Mouse (Mus musculus): ENCODE measurements at regions not wholly inside any gene's neighbourhood (a gene's known extent, or its start where the extent isn't known, plus 50 kb on each side); places are given as distances from the start of the nearest gene placed in this dataset.

DNA sequence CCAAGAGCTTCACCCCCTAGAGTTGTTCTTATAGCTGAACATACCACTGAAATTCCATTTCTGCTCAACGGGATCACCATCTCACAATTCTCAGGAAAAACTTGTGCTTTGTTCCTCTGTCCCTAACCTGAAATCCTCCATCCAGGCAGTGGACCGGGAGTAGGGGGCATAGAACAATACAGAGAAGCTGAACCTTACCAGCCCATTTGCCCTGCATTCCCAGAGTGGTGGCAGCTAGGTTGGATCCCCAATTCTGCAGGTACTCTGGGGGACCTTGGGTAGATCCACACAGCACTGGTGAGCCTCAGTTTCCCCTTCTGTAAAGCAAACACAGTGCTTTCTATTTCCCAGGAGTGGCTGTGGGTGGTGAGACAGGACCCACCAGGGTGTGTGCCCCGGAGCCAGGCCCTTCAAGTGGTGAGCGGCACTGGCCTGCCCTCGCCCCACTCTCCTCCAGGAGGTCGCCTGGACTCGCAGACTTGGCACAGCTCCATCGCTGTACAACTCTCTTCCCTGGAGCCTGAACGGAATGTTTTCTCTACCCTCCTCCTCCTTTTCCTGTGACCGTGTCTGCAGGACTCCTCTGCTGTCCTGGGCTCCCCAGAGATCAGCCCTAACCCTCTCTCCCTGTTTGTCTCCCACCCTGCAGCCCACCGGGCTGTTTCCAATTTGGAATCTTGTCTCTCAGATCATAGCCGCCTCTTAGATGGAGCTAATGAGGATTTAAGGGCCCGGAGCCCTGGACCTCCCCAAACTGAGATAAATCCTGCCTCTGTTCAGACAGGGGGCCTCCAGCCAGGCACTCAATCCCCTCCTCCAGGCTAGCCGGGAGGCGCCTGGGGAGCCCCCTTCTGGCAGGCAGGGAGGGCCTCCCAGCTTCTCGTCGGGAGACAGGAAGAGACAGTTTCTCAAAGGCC is 52.3 kb upstream of the Cux1 start:
- 63% methylated on average over 17 of the region's 17 CpGs for WGBS
- Histone ChIP-seq H3K27ac (ENCODE audit: control insufficient read depth, insufficient read depth, low read length) (peak overlapping the region; percentile 99), H3K36me3 (ENCODE audit: control insufficient read depth, insufficient read depth, low read length) (no peaks in the 10 kb centered on the region), H3K4me1 (replicated peaks; ENCODE audit: control insufficient read depth, insufficient read depth, low read length) (peaks cover 66% of the 10 kb centered on the region), H3K27me3 (ENCODE audit: control insufficient read depth, insufficient read depth, low read length) (no peaks in the 10 kb centered on the region), H3K4me3 (ENCODE audit: control insufficient read depth, insufficient read depth, low read length) (no peak overlapping the region)
- TF ChIP-seq CTCF (IDR thresholded peaks at IDR 0.05; ENCODE audit: borderline replicate concordance, control insufficient read depth, extremely low read depth, insufficient read depth, low read length, poor library complexity) (peak; percentile 33; the same call in 1 of the 2 replicates), POLR2A (IDR thresholded peaks at IDR 0.05; ENCODE audit: control insufficient read depth, extremely low read depth, insufficient read depth, low read length, poor library complexity) (no peak)
- peak; percentile 63 for DNase-seq

DNA sequence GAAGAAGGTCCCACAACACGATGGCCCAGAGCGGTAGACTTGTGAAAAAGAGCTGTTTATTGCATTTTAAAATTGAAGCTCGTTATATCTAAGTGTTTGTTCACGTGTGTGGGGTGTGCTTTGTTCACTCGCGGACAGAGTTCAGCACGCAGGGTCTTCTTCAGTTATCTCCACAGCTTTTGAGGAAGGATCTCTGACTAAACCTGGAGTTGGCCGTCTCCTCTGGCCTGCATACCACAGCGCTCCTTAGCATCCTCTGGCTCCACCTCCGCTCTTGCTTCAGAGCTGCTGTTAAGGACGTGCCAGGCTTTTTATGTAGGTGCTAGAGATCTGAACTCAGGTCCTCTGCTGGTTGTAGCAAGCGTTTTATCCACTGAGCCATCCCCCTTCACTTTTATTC is 52.9 kb upstream of the Cux1 start:
- Histone ChIP-seq H3K36me3 (ENCODE audit: control insufficient read depth, insufficient read depth, low read length) (no peaks in the 10 kb centered on the region), H3K4me1 (replicated peaks; ENCODE audit: control insufficient read depth, insufficient read depth, low read length) (peaks cover 70% of the 10 kb centered on the region), H3K27ac (ENCODE audit: control insufficient read depth, insufficient read depth, low read length) (peak overlapping the region; percentile 99), H3K27me3 (ENCODE audit: control insufficient read depth, insufficient read depth, low read length) (no peaks in the 10 kb centered on the region), H3K4me3 (ENCODE audit: control insufficient read depth, insufficient read depth, low read length) (no peak overlapping the region)
- DNase-seq, result no peak
- TF ChIP-seq CTCF (IDR thresholded peaks at IDR 0.05; ENCODE audit: borderline replicate concordance, control insufficient read depth, extremely low read depth, insufficient read depth, low read length, poor library complexity), result no peak
- TF ChIP-seq POLR2A (IDR thresholded peaks at IDR 0.05; ENCODE audit: control insufficient read depth, extremely low read depth, insufficient read depth, low read length, poor library complexity), result no peak
- 33% methylated on average over 12 of the region's 12 CpGs for WGBS

DNA sequence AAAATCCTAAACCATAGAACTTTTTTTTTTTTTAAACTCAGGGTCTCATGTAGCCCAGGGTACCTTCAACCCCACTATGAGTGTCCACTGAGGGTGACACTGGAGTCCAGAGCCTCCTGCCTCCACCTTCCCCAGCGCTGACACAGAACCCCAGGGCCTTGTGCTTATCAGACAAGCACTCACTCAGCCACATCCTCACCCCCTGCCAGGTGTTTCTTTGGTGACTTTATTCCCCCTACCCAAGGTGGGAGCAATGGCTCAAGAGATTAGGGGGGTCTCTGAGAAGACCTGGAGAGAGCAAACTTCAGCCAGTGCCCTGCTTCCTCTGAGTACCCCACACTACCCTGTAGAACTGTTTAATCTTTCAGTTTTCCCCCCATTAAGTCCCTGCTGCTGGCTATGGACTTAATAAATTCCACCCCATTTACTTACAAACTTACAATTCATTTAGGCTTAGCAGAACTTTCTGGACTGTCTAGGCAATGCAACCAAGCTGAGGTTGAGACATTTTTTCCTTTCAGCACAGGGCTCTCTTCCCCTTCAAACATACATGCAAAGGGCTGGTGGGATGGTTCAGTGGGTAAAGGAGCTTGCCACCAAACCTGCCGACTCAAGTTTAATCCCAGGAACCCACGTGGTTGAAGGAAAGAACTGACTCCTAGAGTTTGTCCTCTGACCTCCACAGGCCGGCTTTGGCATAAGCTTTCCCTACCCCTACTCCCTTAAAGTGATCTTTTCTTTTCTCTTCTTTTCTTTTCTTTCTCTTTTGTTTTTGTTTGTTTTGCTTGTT is 54.2 kb upstream of the Cux1 start:
- WGBS, result 19% methylated on average over 4 of the region's 4 CpGs
- no peak for TF ChIP-seq POLR2A (IDR thresholded peaks at IDR 0.05; ENCODE audit: control insufficient read depth, extremely low read depth, insufficient read depth, low read length, poor library complexity)
- TF ChIP-seq CTCF (IDR thresholded peaks at IDR 0.05; ENCODE audit: borderline replicate concordance, control insufficient read depth, extremely low read depth, insufficient read depth, low read length, poor library complexity), result no peak
- no peaks in the 10 kb centered on the region for H3K36me3 ChIP-seq (ENCODE audit: control insufficient read depth, insufficient read depth, low read length)
- peak; percentile 41 for DNase-seq
- peak overlapping the region; percentile 99 for H3K27ac ChIP-seq (ENCODE audit: control insufficient read depth, insufficient read depth, low read length)
- H3K27me3 ChIP-seq (ENCODE audit: control insufficient read depth, insufficient read depth, low read length), result no peaks in the 10 kb centered on the region
- H3K4me1 ChIP-seq (replicated peaks; ENCODE audit: control insufficient read depth, insufficient read depth, low read length), result peaks cover 77% of the 10 kb centered on the region
- H3K4me3 ChIP-seq (ENCODE audit: control insufficient read depth, insufficient read depth, low read length), result no peak overlapping the region

DNA sequence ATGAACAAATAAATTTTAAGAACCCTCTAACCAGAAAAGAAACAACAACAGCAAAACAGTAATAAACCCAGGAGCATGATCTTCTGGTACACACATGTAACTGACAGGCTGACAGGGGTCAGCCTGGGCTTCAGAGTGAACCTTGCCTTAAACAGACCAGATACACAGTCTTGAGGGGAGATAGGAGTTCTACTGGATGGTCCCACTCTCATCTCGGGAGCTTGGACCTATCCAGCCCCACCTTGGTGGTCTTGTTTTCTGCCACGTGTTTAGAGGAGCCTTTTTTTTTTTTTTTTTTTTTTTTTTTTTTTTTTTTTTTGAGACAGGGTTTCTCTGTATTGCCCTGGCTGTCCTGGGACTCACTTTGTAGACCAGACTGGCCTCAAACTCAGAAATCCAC is 54.9 kb upstream of the Cux1 start:
- WGBS, result 4% methylated on average over 2 of the region's 2 CpGs
- Histone ChIP-seq H3K27ac (ENCODE audit: control insufficient read depth, insufficient read depth, low read length) (peak overlapping the region; percentile 99), H3K36me3 (ENCODE audit: control insufficient read depth, insufficient read depth, low read length) (no peaks in the 10 kb centered on the region), H3K4me1 (replicated peaks; ENCODE audit: control insufficient read depth, insufficient read depth, low read length) (peaks cover 80% of the 10 kb centered on the region), H3K27me3 (ENCODE audit: control insufficient read depth, insufficient read depth, low read length) (no peaks in the 10 kb centered on the region), H3K4me3 (ENCODE audit: control insufficient read depth, insufficient read depth, low read length) (peak overlapping the region; percentile 55)
- TF ChIP-seq POLR2A (IDR thresholded peaks at IDR 0.05; ENCODE audit: control insufficient read depth, extremely low read depth, insufficient read depth, low read length, poor library complexity) (no peak), CTCF (IDR thresholded peaks at IDR 0.05; ENCODE audit: borderline replicate concordance, control insufficient read depth, extremely low read depth, insufficient read depth, low read length, poor library complexity) (no peak)
- DNase-seq, result no peak

DNA sequence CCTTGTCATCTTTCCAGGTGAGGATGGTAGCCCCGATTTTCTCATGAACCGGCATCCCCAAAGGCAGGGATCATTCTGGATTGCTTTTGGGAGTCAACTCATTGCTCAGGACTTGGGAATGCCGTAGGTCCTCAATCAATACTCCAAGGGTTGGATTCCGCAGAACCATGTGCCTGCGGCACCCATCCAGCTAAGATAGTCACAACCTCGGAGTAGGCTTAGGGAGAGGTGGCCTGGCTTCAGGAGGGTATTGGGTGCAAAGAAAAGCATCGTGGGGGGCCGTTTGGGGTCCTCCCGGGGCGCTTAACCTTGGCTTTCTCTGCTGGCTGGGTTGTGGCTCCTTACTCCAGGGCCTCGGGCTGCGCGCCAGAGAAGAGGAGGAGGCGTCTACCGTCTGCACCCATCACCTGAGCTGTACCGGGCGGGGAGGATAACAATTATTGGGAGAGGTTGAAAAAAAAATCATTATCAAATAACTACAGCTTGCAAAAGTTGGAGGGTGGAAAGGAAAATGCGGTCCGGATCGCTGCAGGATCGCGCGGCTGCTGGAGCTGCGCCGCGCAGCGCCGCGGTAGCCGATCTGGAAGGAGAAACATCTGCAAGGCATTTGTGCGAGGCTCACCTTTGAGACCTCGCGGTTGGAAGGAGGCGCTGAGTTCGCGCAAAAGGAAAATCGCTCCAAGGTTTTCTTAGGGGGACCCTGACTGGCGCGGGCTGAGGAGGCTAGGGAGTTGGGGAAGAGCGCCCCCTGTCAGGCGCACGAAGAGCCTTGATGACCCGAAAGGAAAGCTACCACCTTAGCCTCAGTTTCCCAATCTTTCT is 55.6 kb upstream of the Cux1 start:
- TF ChIP-seq CTCF (IDR thresholded peaks at IDR 0.05; ENCODE audit: borderline replicate concordance, control insufficient read depth, extremely low read depth, insufficient read depth, low read length, poor library complexity) (peak; percentile 84), POLR2A (IDR thresholded peaks at IDR 0.05; ENCODE audit: control insufficient read depth, extremely low read depth, insufficient read depth, low read length, poor library complexity) (peak; percentile 62)
- H3K27me3 ChIP-seq (ENCODE audit: control insufficient read depth, insufficient read depth, low read length), result no peaks in the 10 kb centered on the region
- no peaks in the 10 kb centered on the region for H3K36me3 ChIP-seq (ENCODE audit: control insufficient read depth, insufficient read depth, low read length)
- peak overlapping the region; percentile 55 for H3K4me3 ChIP-seq (ENCODE audit: control insufficient read depth, insufficient read depth, low read length)
- H3K27ac ChIP-seq (ENCODE audit: control insufficient read depth, insufficient read depth, low read length), result peak overlapping the region; percentile 99
- WGBS, result 4% methylated on average over 43 of the region's 43 CpGs
- peaks cover 81% of the 10 kb centered on the region for H3K4me1 ChIP-seq (replicated peaks; ENCODE audit: control insufficient read depth, insufficient read depth, low read length)
- DNase-seq, result peak; percentile 86

DNA sequence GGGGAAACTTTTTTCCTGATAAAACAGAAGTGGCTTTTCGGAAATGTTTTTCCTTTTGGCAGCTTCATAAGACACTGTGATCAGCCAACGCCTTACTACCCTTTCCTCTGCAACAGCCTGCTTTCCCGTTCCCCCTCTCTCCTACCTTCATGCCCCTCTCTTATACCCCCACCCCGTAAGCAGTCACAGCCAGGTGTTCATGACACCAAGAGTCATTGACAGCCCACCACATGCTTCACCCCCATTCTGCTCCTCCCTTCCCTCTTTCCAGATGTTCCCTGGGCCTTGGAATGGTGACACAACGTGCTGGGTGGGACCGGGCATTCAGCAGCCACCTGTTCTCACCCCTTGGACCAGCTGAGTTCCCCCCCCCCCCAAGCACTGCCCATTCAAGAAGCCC is 56.5 kb upstream of the Cux1 start:
- H3K4me3 ChIP-seq (ENCODE audit: control insufficient read depth, insufficient read depth, low read length), result no peak overlapping the region
- WGBS, result 28% methylated on average over 6 of the region's 6 CpGs
- H3K4me1 ChIP-seq (replicated peaks; ENCODE audit: control insufficient read depth, insufficient read depth, low read length), result peaks cover 84% of the 10 kb centered on the region
- DNase-seq, result peak; percentile 34
- H3K27ac ChIP-seq (ENCODE audit: control insufficient read depth, insufficient read depth, low read length), result peak overlapping the region; percentile 99
- no peaks in the 10 kb centered on the region for H3K36me3 ChIP-seq (ENCODE audit: control insufficient read depth, insufficient read depth, low read length)
- no peaks in the 10 kb centered on the region for H3K27me3 ChIP-seq (ENCODE audit: control insufficient read depth, insufficient read depth, low read length)
- no peak for TF ChIP-seq CTCF (IDR thresholded peaks at IDR 0.05; ENCODE audit: borderline replicate concordance, control insufficient read depth, extremely low read depth, insufficient read depth, low read length, poor library complexity)
- TF ChIP-seq POLR2A (IDR thresholded peaks at IDR 0.05; ENCODE audit: control insufficient read depth, extremely low read depth, insufficient read depth, low read length, poor library complexity), result no peak

Measured in thymus, adult 2 months (tissue).